ENCODE assay signal across 8 mouse cellular contexts in the genomic region with DNA sequence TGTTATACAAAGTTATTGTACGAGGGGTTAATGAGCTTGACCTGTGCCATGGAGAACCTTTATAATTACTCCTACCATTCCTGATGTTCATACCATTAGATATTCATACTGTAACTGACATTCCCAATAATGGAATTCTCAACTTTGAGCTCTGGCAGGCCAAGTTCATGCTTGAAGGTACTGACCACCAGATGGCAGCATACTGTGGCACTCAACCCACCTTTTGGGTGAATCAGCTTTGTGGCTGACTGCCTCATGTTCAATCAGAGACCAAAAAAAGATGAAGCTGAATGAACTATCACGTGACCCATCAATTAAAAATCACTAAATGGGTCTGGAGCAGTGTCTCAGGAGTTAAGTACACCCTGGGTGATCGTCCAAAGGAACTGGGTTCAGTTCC.
DNase-seq lines count a peak whose midpoint lies in the region; ATAC-seq and TF ChIP-seq lines count a peak whose summit lies in the region.

No protein-coding gene starts in this region.

- no peaks in the 10 kb centered on the region for H3K27me3 ChIP-seq in kidney, embryonic 14.5 days (ENCODE audit: control insufficient read depth, insufficient read depth, low read length)

- in situ Hi-C loops in ES-E14 (cut with MboI; ENCODE audit: low sequenced_read_pairs in 2 of 2, unreplicated experiment in 2 of 2) = no loop called here

- no peak overlapping the region for H3K4me3 ChIP-seq in kidney, embryonic 14.5 days (ENCODE audit: low read length)
- H3K4me3 ChIP-seq in ES-E14 (ENCODE audit: insufficient read depth in 1 of 2, low read depth in 1 of 2, low read length in 2 of 2, poor library complexity in 1 of 2, severe bottlenecking in 1 of 2) = no peak overlapping the region

- DNase-seq in kidney, adult 8-10 months = peak; percentile 2 to 11
- DNase-seq in ES-E14 (ENCODE audit: low read depth, low spot score) = peak; percentile 24
- DNase-seq in adrenal gland, postnatal 36 days = peak; percentile 7 to 25
- DNase-seq in hindlimb bud, embryonic 11.5 days (ENCODE audit: extremely low spot score, low read depth, low spot score) = peak; percentile 14
- DNase-seq in thymus, adult 18-20 months = no peak

- H3K9ac ChIP-seq in kidney, embryonic 14.5 days (ENCODE audit: low read depth, low read length) = no peak overlapping the region
- no peak overlapping the region for H3K9ac ChIP-seq in ES-E14 (ENCODE audit: insufficient read depth, low read depth, low read length, poor library complexity, severe bottlenecking)

- no peaks in the 10 kb centered on the region for H3K4me1 ChIP-seq in kidney, embryonic 14.5 days (ENCODE audit: control insufficient read depth, insufficient read depth, low read length)
- no peaks in the 10 kb centered on the region for H3K4me1 ChIP-seq in ES-E14 (ENCODE audit: control insufficient read depth in 2 of 2, insufficient read depth in 2 of 2, low read length in 2 of 2, poor library complexity in 1 of 2)

- WGBS in kidney, embryonic 14.5 days = 48% methylated on average over 3 of the region's 3 CpGs

- no peak overlapping the region for H3K4me2 ChIP-seq in kidney, embryonic 14.5 days (replicated peaks; ENCODE audit: low read depth, low read length)

- no peaks in the 10 kb centered on the region for H3K9me3 ChIP-seq in kidney, embryonic 14.5 days (ENCODE audit: control insufficient read depth, low read length)
- no peaks in the 10 kb centered on the region for H3K9me3 ChIP-seq in ES-E14 (ENCODE audit: control insufficient read depth, insufficient read depth, low read depth, low read length)

- H3K36me3 ChIP-seq in kidney, embryonic 14.5 days (ENCODE audit: control insufficient read depth, insufficient read depth, low read length) = no peaks in the 10 kb centered on the region
- no peaks in the 10 kb centered on the region for H3K36me3 ChIP-seq in ES-E14 (ENCODE audit: control insufficient read depth, insufficient read depth, low read length, poor library complexity, severe bottlenecking)

- no peak overlapping the region for H3K27ac ChIP-seq in kidney, embryonic 14.5 days (ENCODE audit: low read depth, low read length)
- no peak overlapping the region for H3K27ac ChIP-seq in ES-E14 (ENCODE audit: insufficient read depth, low read depth, low read length, poor library complexity, severe bottlenecking)

- no peak for ATAC-seq in kidney, embryonic 14.5 days (ENCODE audit: low FRiP score, low TSS enrichment)
- no peak for ATAC-seq in CD4-positive, CD25-positive, alpha-beta regulatory T cell, adult 4 months
- no peak for ATAC-seq in megakaryocyte progenitor cell, adult 5-6 weeks (replicated peaks; ENCODE audit: poor library complexity)

TF ChIP-seq in ES-E14, 5 proteins besides CTCF, POLR2A, EP300 and RAD21:
- no peak for TF ChIP-seq CHD2 (IDR thresholded peaks at IDR 0.05; ENCODE audit: low read depth, low read length)

Comparison
In these comparisons a context has a peak if more than half of its experiments do, and no peak if none do; other contexts are left out.
1. DNase-seq: peak in kidney, adult 8-10 months (2 of 2), ES-E14 (single experiment), adrenal gland, postnatal 36 days (2 of 2) and hindlimb bud, embryonic 11.5 days (single experiment); none in thymus, adult 18-20 months (0 of 2).